Mouse (Mus musculus): ENCODE data around the gene Gpx3.

The Gpx3 gene

GRCm38 (mm10) chr11:54902333-54903323 lies at the start of gene Gpx3:
Gpx3 (plus strand) TSS chr11:54902453.
- ChIA-PET POLR2A (interaction anchor here in 3 of 4 experiments (0.5 to 3.3 kb wide), 21 partner anchors 8 to 195 kb away, joined by 3 to 10 read pairs (median 4); partner anchors contain the start of genes Ccdc69 (in 1 of the 3), Cdc42se2 (in 1 of the 3), Gm2a (in 1 of the 3) and Lyrm7 (in 1 of the 3)), CTCF (interaction anchor here in 2 of 4 experiments (0.6 to 1.7 kb wide), 6 partner anchors 21 to 156 kb away, joined by 3 to 6 read pairs (median 4); no protein-coding TSS in a partner anchor)

GRCm38 (mm10) chr11:54858880-54859279 lies 43.4 kb upstream of the Gpx3 start:
- CTCF ChIA-PET, result interaction anchor here in 2 of 4 experiments (0.7 to 1.3 kb wide), 2 partner anchors 17 to 158 kb away, joined by 3 to 5 read pairs; no protein-coding TSS in a partner anchor
- POLR2A ChIA-PET, result interaction anchor here (0.6 to 5.2 kb wide), 17 partner anchors 12 to 336 kb away, joined by 3 to 88 read pairs (median 11); partner anchors contain the start of genes Cdc42se2 (in 3 of the 4), Gm2a (in 1 of the 4) and Rapgef6 (in 1 of the 4)

DNA sequence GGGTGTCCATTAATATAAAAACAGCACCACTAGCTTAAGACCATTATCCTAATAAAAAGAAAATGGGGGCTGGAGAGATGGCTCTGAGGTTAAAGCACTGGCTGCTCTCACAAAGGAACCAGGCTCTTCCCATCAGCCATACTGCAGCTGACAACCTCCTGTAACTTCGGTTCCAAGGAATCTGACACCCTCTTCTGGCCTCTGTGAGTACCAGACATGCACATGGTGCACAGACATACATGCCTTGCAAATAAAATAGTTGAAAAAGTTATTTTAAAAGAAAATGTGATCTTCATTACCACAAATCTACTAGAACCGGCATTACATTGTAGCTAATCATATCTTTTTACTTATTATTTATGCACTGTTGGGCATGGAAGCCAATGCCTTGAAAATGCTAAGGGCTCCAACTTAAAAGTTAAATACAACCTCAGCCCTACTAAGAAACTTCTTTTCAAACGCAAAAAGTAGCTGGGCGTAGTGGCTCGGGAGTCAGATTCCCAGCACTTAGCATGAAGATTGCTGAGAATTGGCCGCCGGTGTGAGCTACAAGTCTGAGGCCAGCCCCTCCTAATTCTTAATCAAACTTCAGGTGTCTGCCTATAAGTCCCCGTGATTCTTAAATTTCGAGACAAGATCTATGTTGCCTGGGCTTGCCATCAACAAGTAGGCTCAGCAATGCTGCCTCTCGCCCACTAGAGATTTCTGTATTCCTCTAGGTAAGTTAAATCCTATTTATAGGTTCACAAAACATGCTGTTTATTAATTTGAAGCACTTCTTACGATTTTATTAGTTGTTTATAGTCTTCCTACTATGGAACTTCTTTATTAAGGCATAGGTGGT lies 42.7 kb upstream of the Gpx3 start:
- ChIA-PET POLR2A (interaction anchor here (0.6 to 5.2 kb wide), 50 partner anchors 8 to 1152 kb away, joined by 3 to 88 read pairs (median 6); partner anchors contain the start of genes Cdc42se2 (in 3 of the 4), Fnip1 (in 1 of the 4), G3bp1 (in 1 of the 4) and Gm2a (in 1 of the 4)), CTCF (interaction anchor here in 3 of 4 experiments (0.5 to 1.5 kb wide), 8 partner anchors 14 to 505 kb away, joined by 3 to 10 read pairs (median 4); partner anchors contain the start of gene Cdc42se2 (in 1 of the 3))

GRCm38 (mm10) chr11:54860256-54861038 lies 41.8 kb upstream of the Gpx3 start, which contains the start of gene Lyrm7:
Lyrm7 (minus strand) TSS chr11:54860916.
- ChIA-PET POLR2A (interaction anchor here (0.5 to 5.2 kb wide), 133 partner anchors 9 to 1385 kb away, joined by 3 to 88 read pairs (median 4); partner anchors contain the start of genes Cdc42se2 (in 3 of the 4), Gm2a (in 3 of the 4), Anxa6 (in 1 of the 4) and Atox1 (in 1 of the 4)), CTCF (interaction anchor here in 3 of 4 experiments (0.5 to 1.5 kb wide), 17 partner anchors 9 to 506 kb away, joined by 3 to 10 read pairs (median 3); partner anchors contain the start of gene Cdc42se2 (in 1 of the 3))

- ChIA-PET CTCF (interaction anchor here (0.5 to 1.9 kb wide), 18 partner anchors 10 to 225 kb away, joined by 3 to 9 read pairs (median 3); partner anchors contain the start of gene Cdc42se2 (in 1 of the 4)), POLR2A (interaction anchor here (0.5 to 5.2 kb wide), 88 partner anchors 7 to 1386 kb away, joined by 3 to 88 read pairs (median 4); partner anchors contain the start of genes Cdc42se2 (in 3 of the 4), Gm2a (in 2 of the 4), Anxa6 (in 1 of the 4) and Atox1 (in 1 of the 4))
Measured at GRCm38 (mm10) chr11:54861471-54862420, 40.5 kb upstream of the Gpx3 start.

DNA sequence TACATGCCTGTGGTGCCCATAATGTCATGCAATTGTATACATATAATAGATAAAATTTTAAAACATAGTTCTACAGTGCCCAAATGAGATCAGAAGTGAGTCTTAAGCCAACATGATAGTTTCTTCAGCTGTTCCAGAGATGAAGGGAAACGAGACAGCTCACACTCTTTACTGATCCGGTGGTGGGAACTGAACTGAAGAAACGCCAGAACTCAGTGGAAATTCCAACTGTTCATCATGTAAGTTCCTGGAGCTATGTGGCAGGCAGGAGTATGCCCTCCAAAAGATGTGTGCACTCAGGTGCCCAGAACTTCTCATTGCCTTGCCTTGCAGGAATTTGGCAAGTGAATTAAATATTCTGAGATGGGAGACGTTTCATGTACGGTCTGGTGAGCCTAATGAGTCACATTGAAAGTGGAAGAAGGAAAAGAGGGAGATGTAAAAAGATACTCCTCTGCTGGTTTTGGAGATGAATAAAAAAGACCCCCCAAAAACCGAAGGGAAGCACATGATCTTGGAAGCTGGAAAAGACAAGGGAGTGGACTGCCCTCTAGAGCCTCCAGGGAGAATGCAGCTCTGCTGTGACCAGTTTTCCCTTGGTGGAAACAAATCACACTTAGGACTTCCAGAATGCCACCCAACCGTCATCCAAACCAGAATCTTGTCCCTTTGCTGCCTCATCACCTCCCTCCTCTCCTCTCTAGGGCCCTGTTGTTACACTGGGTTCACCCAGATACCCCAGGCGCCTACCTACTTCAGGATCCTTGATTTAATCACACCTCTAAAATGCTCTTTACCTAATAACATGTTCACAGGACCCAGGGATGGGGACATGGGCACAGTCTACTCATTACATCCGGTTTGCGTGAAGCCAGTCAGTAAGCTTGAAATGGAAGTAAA lies 39.4 kb upstream of the Gpx3 start:
- CTCF ChIA-PET, result interaction anchor here (0.5 to 1.9 kb wide), 22 partner anchors 12 to 508 kb away, joined by 3 to 9 read pairs (median 3); partner anchors contain the start of gene Cdc42se2 (in 1 of the 4)
- POLR2A ChIA-PET, result interaction anchor here (0.5 to 5.2 kb wide), 26 partner anchors 9 to 425 kb away, joined by 3 to 88 read pairs (median 3); partner anchors contain the start of genes Cdc42se2 (in 2 of the 4), Ccdc69 (in 1 of the 4), Fnip1 (in 1 of the 4) and Gm2a (in 1 of the 4)

DNA sequence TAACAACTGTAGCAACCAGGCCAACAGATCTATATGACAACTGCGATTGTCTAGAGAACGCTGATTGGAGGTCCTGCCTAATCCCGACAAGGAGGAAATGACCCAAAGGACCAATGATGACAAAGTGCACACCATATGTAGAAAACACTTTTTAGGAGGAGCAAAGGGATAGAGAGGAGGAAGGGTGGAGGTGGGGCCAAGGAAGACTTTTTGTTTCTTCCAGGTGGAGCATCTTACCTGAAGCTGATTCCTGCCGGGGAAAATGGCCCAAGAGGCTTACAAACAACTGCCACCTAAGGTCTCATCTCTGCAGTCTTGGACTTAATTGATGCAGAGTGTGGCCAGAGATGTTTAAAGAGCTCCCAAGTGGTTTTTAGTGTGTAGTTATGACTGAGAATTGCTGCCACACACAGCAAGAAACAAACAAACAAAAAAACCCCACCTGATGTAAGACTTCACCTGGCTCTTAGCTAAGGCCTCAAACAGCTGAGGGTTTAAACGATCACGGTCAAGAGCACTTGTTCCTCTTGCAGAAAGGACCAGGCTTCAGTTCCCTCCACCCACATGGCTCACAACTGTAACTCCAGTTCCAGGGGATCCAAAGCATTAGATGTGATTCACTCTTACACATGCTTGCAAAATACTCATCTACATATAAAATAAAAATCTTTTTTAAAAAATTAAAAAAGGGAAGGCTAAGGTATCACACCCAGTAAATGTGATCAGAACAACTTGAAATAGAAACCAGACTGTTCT lies 36.7 kb upstream of the Gpx3 start:
- ChIA-PET POLR2A (interaction anchor here in 3 of 4 experiments (0.6 to 1.3 kb wide), 4 partner anchors 77 to 118 kb away, joined by 3 to 4 read pairs (median 4); partner anchors contain the start of gene Cdc42se2 (in 2 of the 3)), CTCF (interaction anchor here in 1 of 4 experiments (0.6 kb wide), 1 partner anchor 569 kb away, joined by 3 read pairs; no protein-coding TSS in a partner anchor)

DNA sequence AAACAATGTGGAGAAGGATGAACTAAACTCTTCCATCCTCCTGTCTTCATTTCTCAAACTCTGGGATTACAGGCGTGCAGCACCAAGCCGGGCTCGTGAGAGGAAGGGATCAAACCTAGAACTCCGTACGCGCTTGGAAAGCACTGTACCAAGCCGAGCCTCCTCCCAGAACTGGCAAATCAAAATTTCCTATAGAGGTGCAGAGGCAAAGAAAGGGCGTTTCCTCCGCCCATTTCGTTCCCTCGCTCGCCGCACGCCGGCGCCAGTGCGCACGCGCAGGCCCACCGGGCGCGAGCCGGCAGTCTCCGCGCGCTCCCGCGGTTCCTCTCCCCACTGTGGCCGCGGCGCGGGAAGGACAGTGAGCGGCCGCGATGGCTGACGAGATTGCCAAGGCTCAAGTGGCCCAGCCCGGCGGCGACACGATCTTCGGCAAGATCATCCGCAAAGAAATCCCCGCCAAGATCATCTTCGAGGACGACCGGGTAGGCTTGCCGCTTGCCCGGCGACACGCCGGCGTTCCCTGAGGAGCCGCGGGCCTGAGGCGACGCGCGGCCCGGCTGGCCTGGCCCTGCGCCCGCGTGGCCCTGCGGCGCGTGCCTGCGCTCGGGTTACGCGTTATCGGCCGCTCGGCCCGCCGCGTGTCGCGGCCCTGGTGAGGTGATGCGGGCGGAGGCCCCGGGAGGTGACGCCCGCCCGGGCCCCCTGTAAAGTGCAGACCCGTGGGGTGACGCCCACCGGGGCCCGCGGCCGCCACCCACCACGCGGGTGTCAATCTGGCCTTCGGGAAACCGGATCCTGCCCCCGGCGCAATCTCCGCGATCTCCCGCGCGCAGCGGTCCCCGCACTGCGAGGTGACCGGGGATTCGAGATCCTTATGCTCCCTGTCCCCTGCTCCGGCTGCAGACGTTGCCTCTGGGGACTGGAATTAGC lies 35.9 kb upstream of the Gpx3 start, which contains the start of gene Hint1:
Gene Hint1, plus strand, starts transcription at position 265 of the 930 bp plus-strand sequence.
- ChIA-PET CTCF (no interaction called here), POLR2A (interaction anchor here in 3 of 4 experiments (0.6 to 1.3 kb wide), 8 partner anchors 9 to 119 kb away, joined by 3 to 7 read pairs (median 4); partner anchors contain the start of gene Cdc42se2 (in 1 of the 3))

- POLR2A ChIA-PET, result interaction anchor here in 2 of 4 experiments (0.6 to 1.4 kb wide), 9 partner anchors 9 to 264 kb away, joined by 3 to 7 read pairs (median 3); partner anchors contain the start of gene Cdc42se2 (in 1 of the 2)
- CTCF ChIA-PET, result no interaction called here
Measured at GRCm38 (mm10) chr11:54867049-54867385, 35.2 kb upstream of the Gpx3 start.

DNA sequence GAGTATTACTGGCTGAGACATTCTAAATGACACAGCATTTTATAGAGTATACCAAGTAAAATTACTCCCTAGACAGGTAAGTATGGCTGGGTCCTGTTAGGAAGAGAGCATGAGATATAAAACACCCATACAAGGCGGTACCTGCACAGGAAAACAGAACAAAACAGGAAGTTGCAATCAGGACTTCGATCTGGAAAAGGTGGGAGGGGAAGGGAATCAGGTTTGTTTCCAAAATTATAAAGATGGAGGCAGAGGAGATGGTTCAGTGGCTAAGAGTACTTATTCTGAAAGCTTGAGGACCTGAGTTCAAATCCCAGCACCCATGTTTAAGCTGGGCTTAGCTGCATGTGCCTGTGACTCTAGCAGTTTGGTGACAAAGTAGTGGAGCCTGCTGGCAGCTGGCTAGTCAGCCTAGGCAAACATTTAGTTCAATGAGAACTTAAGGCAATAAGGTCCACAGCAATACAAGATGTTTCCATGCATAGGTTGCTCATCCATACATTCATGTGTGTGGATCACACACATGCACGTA lies 34.3 kb upstream of the Gpx3 start:
- ChIA-PET CTCF (no interaction called here), POLR2A (interaction anchor here in 2 of 4 experiments (0.9 to 2.4 kb wide), 8 partner anchors 13 to 263 kb away, joined by 3 to 6 read pairs (median 3); no protein-coding TSS in a partner anchor)

DNA sequence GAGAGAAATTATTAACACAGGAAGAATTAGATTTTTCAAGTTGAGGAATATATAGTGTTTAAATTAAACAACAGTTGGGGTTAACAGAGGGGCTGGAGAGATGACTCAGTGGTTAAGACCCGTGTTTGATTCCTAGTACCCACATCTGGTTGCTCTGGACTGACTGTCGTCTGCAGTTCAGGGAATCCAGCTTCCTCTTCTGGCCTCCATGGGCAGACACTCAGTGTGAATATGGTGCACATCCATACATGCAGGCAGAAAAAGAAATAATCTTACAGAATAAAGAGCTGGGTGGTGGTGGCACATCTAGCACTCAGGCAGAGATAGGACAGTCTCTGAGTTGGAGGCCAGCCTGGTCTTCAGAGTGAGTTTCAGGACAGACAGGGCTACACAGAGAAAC lies 33.8 kb upstream of the Gpx3 start:
- CTCF ChIA-PET, result interaction anchor here in 1 of 4 experiments (0.6 kb wide), 1 partner anchor 164 kb away, joined by 4 read pairs; no protein-coding TSS in a partner anchor
- POLR2A ChIA-PET, result interaction anchor here in 3 of 4 experiments (0.7 to 2.5 kb wide), 9 partner anchors 8 to 647 kb away, joined by 3 to 21 read pairs (median 4); partner anchors contain the start of gene Lyrm7 (in 2 of the 3)

GRCm38 (mm10) chr11:54869318-54869717 lies 32.9 kb upstream of the Gpx3 start:
- ChIA-PET POLR2A (interaction anchor here in 2 of 4 experiments (0.6 to 2.5 kb wide), 7 partner anchors 9 to 131 kb away, joined by 3 to 21 read pairs (median 4); partner anchors contain the start of gene Lyrm7 (in 2 of the 2)), CTCF (interaction anchor here in 1 of 4 experiments (0.6 to 0.7 kb wide), 3 partner anchors 137 to 1776 kb away, joined by 3 to 5 read pairs (median 4); no protein-coding TSS in a partner anchor)
